Mouse (Mus musculus): ENCODE results near the gene Boc.

- TF ChIP-seq POLR2A (IDR thresholded peaks at IDR 0.05; ENCODE audit: extremely low read depth, insufficient read depth, low read length) (no peak), CTCF (IDR thresholded peaks at IDR 0.05; ENCODE audit: extremely low read depth, insufficient read depth, low read length) (no peak)
These were observed 7.2 kb downstream of the Boc start for GRCm38 (mm10) chr16:44551491-44551890.
